Mouse (Mus musculus) kidney, embryonic 14.5 days (tissue): ENCODE data around the gene Tmem81. TPM values are rescaled to one million over a fixed set of nuclear protein-coding genes. Genes with fewer than 3 reads are reported as not detected.

Experiments
- ATAC-seq: fragments of 200-750 bp; cut with Nextera tagmentation; 2 replicates; pipeline ENCODE4 v1.8.0; 2017; ENCODE audit warnings: moderate number of reproducible peaks, mild to moderate bottlenecking, moderate TSS enrichment, moderate library complexity; ENCODE audit not compliant: low FRiP score, low TSS enrichment
- H3K27ac ChIP-seq: fragments of 300-500 bp; sonication (generic); 2 replicates; pipeline ENCODE4 v1.5.1; 2014; ENCODE audit warnings: low read depth, mild to moderate bottlenecking, low read length, moderate library complexity, mixed read lengths
- H3K27me3 ChIP-seq: fragments of 300-500 bp; sonication (generic); 2 replicates; pipeline ENCODE4 v1.6.1; 2014; ENCODE audit warnings: mild to moderate bottlenecking, low read length; ENCODE audit not compliant: control insufficient read depth, insufficient read depth
- H3K36me3 ChIP-seq: fragments of 300-500 bp; sonication (generic); 2 replicates; pipeline ENCODE4 v1.6.1; 2014; ENCODE audit warnings: low read length, mixed read lengths; ENCODE audit not compliant: control insufficient read depth, insufficient read depth
- H3K4me1 ChIP-seq: fragments of 300-500 bp; sonication (generic); 2 replicates; pipeline ENCODE4 v1.6.1; 2014; ENCODE audit warnings: low read length, mixed read lengths; ENCODE audit not compliant: control insufficient read depth, insufficient read depth
- H3K4me2 ChIP-seq: fragments of 300-500 bp; sonication (generic); replicated peaks from 2 replicates; pipeline ENCODE4 v1.6.1; 2014; ENCODE audit warnings: low read depth, mild to moderate bottlenecking, low read length
- H3K4me3 ChIP-seq: fragments of 300-500 bp; sonication (generic); 2 replicates; pipeline ENCODE4 v1.5.1; 2014; ENCODE audit warnings: mild to moderate bottlenecking, low read length
- H3K9ac ChIP-seq: fragments of 300-500 bp; sonication (generic); 2 replicates; pipeline ENCODE4 v1.6.1; 2014; ENCODE audit warnings: low read depth, mild to moderate bottlenecking, low read length, moderate library complexity
- H3K9me3 ChIP-seq: fragments of 300-500 bp; sonication (generic); 2 replicates; pipeline ENCODE4 v1.6.1; 2016; ENCODE audit warnings: low read length; ENCODE audit not compliant: control insufficient read depth
- WGBS: fragments of 180-500 bp; shearing (Covaris S2); extraction: QIAGEN DNeasy Blood & Tissue Kit; methylation state at CpG from one replicate; pipeline ENCODE4 v1.1.7; 2014; 5-methylcytosine and 5-hydroxymethylcytosine counted together
- polyA plus RNA-seq: library from polyadenylated mRNA; unstranded; fragments of >200 nt; fragmentation: Nextera tagmentation; extraction: Ambion mirVana; gene quantifications from 2 replicates; pipeline ENCODE4 v1.2.1, GENCODE M21; 2014

The Tmem81 gene
- polyA plus RNA-seq, 1 experiment from 2014 or later, result 2.1 TPM

- no peak for ATAC-seq
- H3K4me1 ChIP-seq, result no peaks in the 10 kb centered on the region
These were observed 17.9 kb downstream of the Tmem81 start for GRCm38 (mm10) chr1:132523920-132524319.

GRCm38 (mm10) chr1:132525832-132526231 is 19.8 kb downstream of the Tmem81 start:
- no peaks in the 10 kb centered on the region for H3K36me3 ChIP-seq
- 0 out of 2 replicates have a peak, but pooled peaks cover 2% of the 10 kb centered on the region for H3K4me1 ChIP-seq
- H3K4me2 ChIP-seq, result no peak overlapping the region
- no peaks in the 10 kb centered on the region for H3K27me3 ChIP-seq
- WGBS, result 5% methylated on average over 10 of the region's 10 CpGs
- H3K27ac ChIP-seq, result no peak overlapping the region
- H3K9me3 ChIP-seq, result no peaks in the 10 kb centered on the region
- H3K4me3 ChIP-seq, result no peak overlapping the region
- H3K9ac ChIP-seq, result no peak overlapping the region
- no peak for ATAC-seq

More at GRCm38 (mm10) chr1:132523920-132524319, 17.9 kb downstream of the Tmem81 start:
- Histone ChIP-seq H3K27me3 (no peaks in the 10 kb centered on the region), H3K4me3 (no peak overlapping the region), H3K9ac (no peak overlapping the region), H3K4me2 (no peak overlapping the region), H3K27ac (no peak overlapping the region), H3K36me3 (no peaks in the 10 kb centered on the region), H3K9me3 (no peaks in the 10 kb centered on the region)
- WGBS, result 33% methylated on average over 4 of the region's 4 CpGs

- Histone ChIP-seq H3K4me2 (no peak overlapping the region), H3K27me3 (no peaks in the 10 kb centered on the region), H3K27ac (no peak overlapping the region), H3K9me3 (no peaks in the 10 kb centered on the region), H3K9ac (no peak overlapping the region), H3K4me1 (0 out of 2 replicates have a peak, but pooled peaks cover 3% of the 10 kb centered on the region), H3K36me3 (no peaks in the 10 kb centered on the region), H3K4me3 (no peak overlapping the region)
- 94% methylated on average over 13 of the region's 13 CpGs for WGBS
- no peak for ATAC-seq
These were observed 22.0 kb downstream of the Tmem81 start for GRCm38 (mm10) chr1:132528071-132528470.

- H3K27ac ChIP-seq, result no peak overlapping the region
- ATAC-seq, result no peak
- no peaks in the 10 kb centered on the region for H3K9me3 ChIP-seq
- WGBS, result 82% methylated on average over 19 of the region's 19 CpGs
- no peaks in the 10 kb centered on the region; the same call in 1 of the 2 replicates for H3K27me3 ChIP-seq
- no peak overlapping the region for H3K4me3 ChIP-seq
- H3K36me3 ChIP-seq, result no peaks in the 10 kb centered on the region
- no peak overlapping the region for H3K9ac ChIP-seq
- H3K4me2 ChIP-seq, result no peak overlapping the region
- 0 out of 2 replicates have a peak, but pooled peaks cover 3% of the 10 kb centered on the region for H3K4me1 ChIP-seq
These were observed 22.8 kb downstream of the Tmem81 start for GRCm38 (mm10) chr1:132528647-132529334.

- Histone ChIP-seq H3K27ac (no peak overlapping the region), H3K4me1 (0 out of 2 replicates have a peak, but pooled peaks cover 3% of the 10 kb centered on the region), H3K4me2 (no peak overlapping the region), H3K9ac (no peak overlapping the region), H3K27me3 (no peaks in the 10 kb centered on the region; the same call in 1 of the 2 replicates), H3K36me3 (no peaks in the 10 kb centered on the region), H3K4me3 (no peak overlapping the region), H3K9me3 (no peaks in the 10 kb centered on the region)
- no peak for ATAC-seq
- 10% methylated on average over 5 of the region's 5 CpGs for WGBS
These were observed 24.7 kb downstream of the Tmem81 start for GRCm38 (mm10) chr1:132530631-132531191.

- Histone ChIP-seq H3K4me3 (no peak overlapping the region), H3K4me1 (0 out of 2 replicates have a peak, but pooled peaks cover 3% of the 10 kb centered on the region), H3K36me3 (no peaks in the 10 kb centered on the region), H3K27me3 (no peaks in the 10 kb centered on the region; the same call in 1 of the 2 replicates), H3K4me2 (no peak overlapping the region), H3K9me3 (no peaks in the 10 kb centered on the region), H3K9ac (no peak overlapping the region), H3K27ac (no peak overlapping the region)
- 60% methylated on average over 9 of the region's 9 CpGs for WGBS
- ATAC-seq, result no peak
These were observed 26.5 kb downstream of the Tmem81 start for GRCm38 (mm10) chr1:132532521-132532920.

- Histone ChIP-seq H3K36me3 (no peaks in the 10 kb centered on the region), H3K9ac (no peak overlapping the region), H3K4me3 (no peak overlapping the region), H3K4me1 (0 out of 2 replicates have a peak, but pooled peaks cover 3% of the 10 kb centered on the region), H3K27me3 (no peaks in the 10 kb centered on the region; the same call in 1 of the 2 replicates), H3K9me3 (no peaks in the 10 kb centered on the region), H3K4me2 (peak overlapping the region; percentile 8; the same call in 1 of the 2 replicates), H3K27ac (no peak overlapping the region)
- 3% methylated on average over 8 of the region's 8 CpGs for WGBS
- ATAC-seq, result no peak; the same call in 1 of the 2 replicates
These were observed 27.8 kb downstream of the Tmem81 start for GRCm38 (mm10) chr1:132533840-132534239.

GRCm38 (mm10) chr1:132535541-132535940 is 29.5 kb downstream of the Tmem81 start:
- 0 out of 2 replicates have a peak, but pooled peaks cover 3% of the 10 kb centered on the region for H3K4me1 ChIP-seq
- H3K27ac ChIP-seq, result no peak overlapping the region
- peaks cover under 1% of the 10 kb centered on the region; the same call in 1 of the 2 replicates for H3K27me3 ChIP-seq
- no peaks in the 10 kb centered on the region for H3K9me3 ChIP-seq
- WGBS, result 93% methylated on average over 4 of the region's 4 CpGs
- no peak overlapping the region for H3K4me3 ChIP-seq
- no peak overlapping the region for H3K4me2 ChIP-seq
- H3K9ac ChIP-seq, result no peak overlapping the region
- H3K36me3 ChIP-seq, result no peaks in the 10 kb centered on the region
- ATAC-seq, result no peak

GRCm38 (mm10) chr1:132536416-132536815 is 30.4 kb downstream of the Tmem81 start:
- peaks cover 5% of the 10 kb centered on the region for H3K4me1 ChIP-seq
- no peak overlapping the region for H3K27ac ChIP-seq
- 70% methylated on average over 3 of the region's 3 CpGs for WGBS
- no peak for ATAC-seq
- H3K36me3 ChIP-seq, result no peaks in the 10 kb centered on the region
- peaks cover 8% of the 10 kb centered on the region; the same call in 1 of the 2 replicates for H3K27me3 ChIP-seq
- no peak overlapping the region for H3K4me3 ChIP-seq
- no peak overlapping the region for H3K9ac ChIP-seq
- no peak overlapping the region for H3K4me2 ChIP-seq
- no peaks in the 10 kb centered on the region for H3K9me3 ChIP-seq
